Mouse (Mus musculus) embryo, embryonic 11 days (tissue): Measurements from ENCODE around the gene 4930404N11Rik.

Experiments
- DNase-seq: peaks from one replicate; pipeline ENCODE4 v3.0.0-alpha.2; 2015

Gene 4930404N11Rik

DNA sequence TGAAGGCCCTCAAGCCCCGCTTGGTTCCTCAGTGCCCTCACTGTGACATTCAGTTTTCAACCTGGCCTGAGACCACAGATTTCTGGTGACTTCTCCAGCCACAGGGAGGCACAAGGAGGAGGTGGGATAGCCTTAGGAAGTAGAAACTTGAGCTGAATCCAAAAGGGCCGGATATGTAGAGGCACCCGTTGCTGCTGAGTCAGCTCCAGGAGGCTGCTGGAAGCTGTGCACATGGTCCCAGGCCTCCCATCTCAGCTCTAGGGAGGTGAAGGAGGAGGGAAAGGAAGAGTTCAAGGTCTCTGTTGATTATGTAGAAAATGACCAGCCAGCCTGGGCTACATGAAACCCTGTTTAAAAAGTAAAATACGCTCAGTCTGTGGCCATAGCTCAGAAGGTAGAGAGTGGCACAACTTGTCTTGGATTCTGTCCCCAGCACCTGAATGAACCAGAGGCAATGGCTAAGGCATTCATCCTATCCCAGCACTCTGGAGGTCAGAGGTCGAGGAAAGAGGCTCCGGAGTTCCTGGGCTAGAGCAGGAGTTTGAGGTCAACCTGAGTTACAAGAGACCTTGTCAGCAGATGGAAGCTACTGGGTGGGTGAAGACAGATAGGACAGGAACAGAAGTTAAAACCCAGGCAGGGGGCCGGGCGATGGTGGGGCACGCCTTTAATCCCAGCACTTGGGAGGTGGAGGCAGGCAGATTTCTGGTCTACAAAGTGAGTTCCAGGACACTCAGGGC is 10.7 kb downstream of the 4930404N11Rik start:
- no peak for DNase-seq

DNA sequence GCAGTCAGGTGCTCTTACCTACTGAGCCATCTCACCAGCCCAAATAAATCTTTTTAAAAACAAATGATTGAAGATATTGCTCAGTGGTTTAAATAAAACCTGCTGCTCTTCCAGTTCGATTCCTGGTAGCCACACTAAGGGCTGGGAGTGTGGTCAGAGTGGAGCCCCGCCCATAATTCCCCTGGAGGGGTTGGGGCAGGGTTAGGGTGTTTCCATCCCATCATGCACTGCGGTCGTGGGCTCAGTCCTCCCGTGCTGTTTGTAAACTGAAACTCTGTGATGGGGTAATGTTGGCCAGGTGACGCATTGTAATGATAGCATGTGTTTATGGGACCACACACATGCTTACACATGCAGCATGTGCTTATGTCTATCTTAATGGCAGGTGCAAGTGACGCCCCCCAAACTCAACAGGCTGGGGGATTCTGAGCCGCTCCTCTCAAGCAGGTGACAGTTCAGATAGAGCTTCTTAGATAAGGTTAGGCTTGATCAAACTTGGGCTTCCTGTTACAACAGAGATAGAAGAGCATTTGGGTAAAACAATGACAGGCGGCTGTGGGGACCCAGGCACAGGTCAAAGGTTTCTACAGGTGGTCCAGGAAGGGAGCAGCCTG is 13.8 kb downstream of the 4930404N11Rik start:
- no peak for DNase-seq

DNA sequence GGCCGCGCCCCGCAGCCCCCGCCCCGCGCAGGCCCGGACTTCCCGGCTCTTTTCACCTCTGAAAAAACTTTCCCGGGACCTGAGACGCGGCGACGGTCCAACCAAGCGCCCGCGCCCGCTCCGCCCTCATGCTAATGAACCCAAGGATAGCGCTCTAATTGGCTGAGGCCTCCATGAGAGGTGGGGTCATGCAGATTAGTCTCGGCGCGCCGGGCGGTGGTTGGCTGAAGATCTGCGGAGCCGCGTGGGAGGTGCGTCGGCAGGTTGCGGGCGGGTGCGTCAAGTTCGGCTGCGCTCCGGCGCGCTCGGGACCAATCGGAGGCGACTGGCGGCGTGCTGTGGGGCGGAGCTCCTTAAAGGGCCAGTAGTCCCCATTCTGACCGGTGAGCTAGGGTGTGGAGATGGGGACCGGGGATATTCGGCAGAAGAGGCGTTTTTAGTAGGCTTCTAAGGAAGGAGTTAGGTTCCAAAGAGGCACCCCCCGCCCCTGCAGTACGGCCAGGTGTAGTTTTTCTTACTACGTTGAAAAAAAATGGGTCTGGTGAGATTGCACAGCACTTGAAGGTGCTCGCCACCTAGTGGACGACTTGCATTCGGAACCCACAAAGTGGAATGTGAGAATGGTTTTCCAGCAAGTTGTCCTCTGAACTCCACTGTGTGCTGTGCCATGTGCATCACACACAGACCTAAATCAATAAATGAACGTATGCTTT is 15.1 kb downstream of the 4930404N11Rik start, which contains the start of gene Hmg20b:
Hmg20b (minus strand) TSS at position 130 of the 713 bp plus-strand sequence.
- DNase-seq = peak; percentile 100

DNA sequence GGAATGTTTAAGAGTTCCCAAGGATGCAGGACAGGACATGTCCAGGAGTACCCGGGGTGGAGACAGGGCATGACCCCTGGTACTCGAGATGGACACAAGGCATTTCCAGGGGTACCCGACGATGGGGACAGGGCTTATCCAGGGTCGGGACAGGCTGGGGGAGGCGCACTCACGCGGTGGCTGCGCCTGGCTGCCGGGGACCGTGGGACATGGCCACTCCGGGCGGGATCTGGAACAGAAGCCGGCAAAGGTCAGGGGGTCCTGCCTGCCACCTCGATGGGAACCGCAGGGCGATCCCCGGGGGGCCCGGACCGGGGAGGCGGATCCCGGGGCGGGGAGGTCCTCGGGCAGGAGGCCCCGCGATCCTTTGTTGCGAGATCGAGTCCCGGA is 15.7 kb downstream of the 4930404N11Rik start:
- no peak for DNase-seq

DNA sequence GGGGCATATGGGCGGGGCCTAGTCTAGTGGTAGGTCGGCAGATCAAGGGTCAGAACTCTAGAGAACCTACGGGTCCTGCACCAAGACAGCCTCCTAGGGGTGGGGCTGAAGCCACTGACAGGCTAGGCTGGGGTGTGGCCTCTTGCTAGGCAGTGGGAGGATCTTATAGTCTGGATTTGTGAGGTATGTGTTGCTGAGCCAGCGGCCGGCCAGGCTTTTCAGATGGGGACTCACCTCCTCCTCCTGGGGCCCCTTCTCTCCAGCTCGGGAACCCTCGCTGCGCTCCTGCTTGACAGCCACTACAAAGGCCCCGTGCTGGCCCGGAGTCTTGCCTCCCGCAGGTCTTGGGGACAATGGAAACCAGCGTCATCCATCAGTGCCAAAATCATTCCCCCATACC is 16.5 kb downstream of the 4930404N11Rik start:
- DNase-seq = no peak

DNA sequence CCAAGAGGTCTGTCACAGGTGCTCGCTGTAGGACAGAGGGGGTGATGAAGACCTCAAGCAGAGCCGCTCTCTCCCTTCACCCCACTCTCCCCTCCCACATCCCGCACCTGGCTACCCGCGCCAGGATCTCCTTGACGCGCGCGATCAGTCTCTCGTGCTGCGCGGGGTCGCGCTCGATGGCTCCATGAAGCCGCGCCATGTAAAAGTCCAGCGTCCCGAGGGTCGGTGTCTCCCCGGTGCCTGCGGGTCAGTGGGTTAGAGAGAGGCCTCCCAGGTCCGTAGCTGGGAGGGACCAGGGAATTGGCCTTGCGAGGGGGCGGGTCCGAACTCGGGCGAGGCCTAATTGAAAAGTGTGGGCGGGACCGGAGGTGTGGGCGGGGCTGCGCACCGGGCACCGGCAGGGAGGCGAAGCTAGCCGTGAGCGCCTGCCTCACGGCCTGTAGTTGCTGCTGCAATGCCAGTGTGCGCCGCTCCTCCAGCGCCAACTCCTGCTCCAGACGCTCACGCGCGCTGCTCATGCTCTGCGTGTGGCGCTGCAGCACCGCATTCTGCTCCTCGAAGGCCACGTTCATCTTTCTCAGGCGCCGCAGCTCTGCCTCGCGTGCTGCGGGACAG is 19.1 kb downstream of the 4930404N11Rik start:
- peak; percentile 86 for DNase-seq

DNA sequence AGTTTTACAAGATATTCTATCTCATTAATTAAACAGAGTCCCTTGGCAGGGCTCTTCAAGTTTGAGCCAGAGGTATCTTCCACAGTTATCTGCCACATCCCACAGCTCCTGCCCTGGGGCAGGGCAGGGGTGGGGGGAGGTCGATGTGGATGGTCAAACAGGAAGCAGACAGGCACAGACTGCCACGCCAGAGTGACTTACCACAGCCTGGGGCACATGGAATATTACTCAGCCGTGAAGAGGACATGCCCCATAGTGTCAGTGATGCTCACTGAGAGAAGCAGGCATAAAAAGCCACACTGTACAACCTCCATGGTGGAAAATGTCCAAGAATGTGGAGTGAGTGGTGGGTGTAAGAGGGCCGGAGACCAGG is 20.5 kb downstream of the 4930404N11Rik start:
- DNase-seq = no peak

DNA sequence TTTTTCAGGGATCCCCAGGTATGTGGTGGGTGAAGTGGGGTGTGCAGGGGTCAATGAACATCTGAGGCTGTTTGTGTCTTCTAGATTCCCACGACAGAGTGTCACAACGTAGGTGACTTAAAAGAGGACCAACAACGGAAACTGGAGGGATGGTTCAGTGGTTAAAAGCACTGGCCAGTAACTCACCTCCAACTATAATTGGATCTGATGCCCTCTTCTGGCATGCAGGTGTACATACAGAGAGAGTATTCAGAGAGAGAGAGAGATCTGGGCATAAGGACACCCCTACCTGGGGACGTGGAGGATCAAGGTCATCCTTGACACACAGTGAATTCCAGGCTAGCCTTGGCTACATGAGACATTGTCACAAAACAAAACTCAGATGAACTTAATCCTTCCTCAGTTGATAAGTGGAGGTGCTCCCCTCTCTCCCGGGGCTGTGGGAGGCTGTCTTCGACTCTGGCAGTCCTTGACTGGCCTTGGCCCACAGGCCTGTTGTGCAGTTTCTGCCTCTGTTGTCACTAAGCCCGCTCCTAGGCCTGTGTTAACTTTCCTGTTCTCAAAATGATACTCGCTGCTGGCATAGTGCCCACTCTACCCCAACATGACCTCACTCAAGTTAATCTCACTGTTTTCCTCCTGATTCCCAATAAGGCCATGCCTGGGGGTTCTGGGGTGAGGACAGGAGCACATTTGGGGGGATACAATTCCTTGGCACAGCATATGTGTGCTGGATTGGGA is 21.0 kb downstream of the 4930404N11Rik start:
- no peak for DNase-seq

DNA sequence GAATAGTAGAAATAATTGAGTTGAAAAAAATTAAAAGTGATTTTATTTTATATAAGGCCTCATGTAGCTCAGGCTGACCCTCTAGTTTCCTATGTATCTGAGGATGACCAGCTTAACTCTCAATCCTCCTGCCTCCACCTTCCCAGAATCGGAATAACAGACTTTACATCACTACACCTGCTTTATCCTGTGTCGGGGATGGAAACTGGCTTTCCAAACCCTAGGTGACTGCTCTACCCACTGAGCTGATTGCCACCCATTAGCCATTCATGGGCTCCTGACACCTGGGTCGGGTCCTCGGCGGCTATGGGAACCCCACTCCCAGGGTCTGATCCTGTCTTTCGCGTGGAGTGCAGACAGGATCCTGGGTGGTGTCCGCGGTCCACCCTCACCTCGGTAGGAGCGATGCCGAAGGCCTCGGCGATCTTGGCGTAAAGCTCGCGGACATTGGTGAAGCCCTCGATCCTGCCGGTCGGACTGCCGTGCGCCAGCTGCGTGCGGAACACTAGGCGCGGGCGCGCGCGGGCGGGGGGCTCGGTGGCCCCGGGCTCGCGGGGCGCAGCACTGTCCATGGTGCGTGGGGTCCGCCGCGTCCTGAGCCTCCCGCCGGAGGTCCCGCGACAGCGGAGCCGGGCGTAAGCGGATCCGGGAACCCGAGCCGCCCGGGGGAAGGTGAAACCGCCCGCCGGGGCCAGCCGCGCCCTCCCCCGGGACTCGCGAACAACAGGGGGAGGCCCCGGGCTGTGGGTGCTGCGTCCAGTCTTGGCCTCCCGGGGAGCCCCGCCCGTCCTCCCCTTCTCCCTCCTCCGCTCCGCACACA is 22.7 kb downstream of the 4930404N11Rik start, which contains the start of gene Gipc3:
Gipc3 (minus strand) TSS at position 581 of the 820 bp plus-strand sequence.
- DNase-seq = no peak

DNA sequence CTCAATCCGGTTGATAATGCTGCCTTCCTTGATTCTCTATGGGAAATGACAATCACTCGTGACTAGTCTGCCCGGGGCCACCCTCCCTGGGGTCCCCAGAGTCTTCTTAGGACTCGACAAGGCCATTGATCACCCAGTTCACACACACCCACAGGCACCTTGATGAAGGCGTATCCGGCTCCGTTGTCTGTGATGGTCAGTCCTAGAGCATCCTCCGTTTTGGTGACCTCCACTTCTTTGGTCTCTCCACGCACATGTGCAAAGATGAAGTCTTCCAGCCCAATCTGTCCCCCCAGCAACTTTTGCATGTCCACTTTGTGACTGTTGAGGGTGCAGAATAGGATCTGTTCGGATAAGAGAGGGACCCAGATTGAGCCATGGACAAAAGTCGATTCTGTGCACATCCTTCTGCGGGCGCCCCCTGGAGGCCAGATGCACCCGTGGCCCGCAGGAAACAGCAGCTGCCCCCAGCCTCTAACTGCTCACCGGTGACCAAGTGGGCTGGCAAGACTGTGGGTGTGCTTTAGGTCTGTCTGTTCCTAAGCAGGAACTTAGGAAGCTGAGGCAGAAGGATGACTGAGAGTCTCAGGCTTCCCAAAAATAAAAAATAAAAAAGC is 24.2 kb downstream of the 4930404N11Rik start:
- peak; percentile 80 for DNase-seq

DNA sequence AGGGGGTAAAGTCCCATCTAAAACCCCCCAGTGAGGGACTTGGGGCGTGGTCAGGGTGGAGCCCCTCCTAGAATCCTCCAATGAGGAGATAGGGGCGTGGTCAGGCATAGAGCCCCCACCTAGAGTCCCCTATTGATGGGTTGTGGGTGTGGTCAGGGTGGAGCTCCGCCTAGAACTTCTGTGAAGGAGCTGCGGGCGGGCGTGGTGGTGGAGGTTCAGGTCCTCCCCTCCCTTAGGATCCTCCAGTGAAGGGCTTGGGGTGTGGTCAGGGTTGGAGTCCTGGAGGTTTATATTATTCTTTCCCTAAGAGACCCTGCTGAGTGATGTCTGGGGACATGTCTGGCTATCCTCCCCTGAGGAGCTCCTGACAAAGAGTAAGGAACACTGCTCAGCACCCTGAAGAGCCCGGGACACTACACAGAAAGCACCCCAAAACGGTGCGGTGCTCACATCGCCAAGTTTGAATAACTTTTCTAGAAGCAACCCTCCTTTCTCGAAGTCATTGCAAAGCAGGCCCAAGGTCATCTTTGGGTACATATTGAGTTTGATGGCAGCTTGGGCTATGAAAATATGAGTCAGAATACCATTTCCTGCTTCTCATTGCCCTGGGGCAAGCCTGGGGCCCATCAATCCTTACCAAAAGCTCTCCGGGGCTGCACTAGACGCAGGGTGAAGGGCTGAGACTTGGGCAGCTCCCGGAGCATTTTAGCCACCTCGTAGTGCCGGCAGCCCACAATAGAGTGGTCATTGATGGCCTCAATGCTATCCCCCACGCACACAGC is 24.9 kb downstream of the 4930404N11Rik start:
- DNase-seq = no peak

DNA sequence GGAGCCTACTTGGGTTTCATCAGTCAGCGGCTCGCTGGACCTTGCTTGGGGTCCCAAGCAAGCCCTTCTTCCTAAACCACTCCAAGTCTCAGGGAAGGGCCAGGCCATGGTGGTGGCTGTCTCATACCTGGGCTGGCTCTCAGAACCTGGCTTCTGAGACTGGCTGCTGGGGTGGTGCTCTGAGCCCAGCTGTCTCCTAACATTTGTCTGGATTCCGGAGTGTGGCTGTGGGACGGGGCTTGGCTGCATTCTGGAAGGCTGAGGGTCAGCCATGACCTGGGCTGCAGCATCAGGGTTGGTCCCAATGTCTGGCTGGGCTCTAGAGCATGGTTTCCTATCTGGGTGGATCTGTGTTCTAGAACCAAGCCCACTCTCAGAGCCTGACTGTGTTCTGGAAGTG is 29.1 kb downstream of the 4930404N11Rik start:
- DNase-seq = no peak

DNA sequence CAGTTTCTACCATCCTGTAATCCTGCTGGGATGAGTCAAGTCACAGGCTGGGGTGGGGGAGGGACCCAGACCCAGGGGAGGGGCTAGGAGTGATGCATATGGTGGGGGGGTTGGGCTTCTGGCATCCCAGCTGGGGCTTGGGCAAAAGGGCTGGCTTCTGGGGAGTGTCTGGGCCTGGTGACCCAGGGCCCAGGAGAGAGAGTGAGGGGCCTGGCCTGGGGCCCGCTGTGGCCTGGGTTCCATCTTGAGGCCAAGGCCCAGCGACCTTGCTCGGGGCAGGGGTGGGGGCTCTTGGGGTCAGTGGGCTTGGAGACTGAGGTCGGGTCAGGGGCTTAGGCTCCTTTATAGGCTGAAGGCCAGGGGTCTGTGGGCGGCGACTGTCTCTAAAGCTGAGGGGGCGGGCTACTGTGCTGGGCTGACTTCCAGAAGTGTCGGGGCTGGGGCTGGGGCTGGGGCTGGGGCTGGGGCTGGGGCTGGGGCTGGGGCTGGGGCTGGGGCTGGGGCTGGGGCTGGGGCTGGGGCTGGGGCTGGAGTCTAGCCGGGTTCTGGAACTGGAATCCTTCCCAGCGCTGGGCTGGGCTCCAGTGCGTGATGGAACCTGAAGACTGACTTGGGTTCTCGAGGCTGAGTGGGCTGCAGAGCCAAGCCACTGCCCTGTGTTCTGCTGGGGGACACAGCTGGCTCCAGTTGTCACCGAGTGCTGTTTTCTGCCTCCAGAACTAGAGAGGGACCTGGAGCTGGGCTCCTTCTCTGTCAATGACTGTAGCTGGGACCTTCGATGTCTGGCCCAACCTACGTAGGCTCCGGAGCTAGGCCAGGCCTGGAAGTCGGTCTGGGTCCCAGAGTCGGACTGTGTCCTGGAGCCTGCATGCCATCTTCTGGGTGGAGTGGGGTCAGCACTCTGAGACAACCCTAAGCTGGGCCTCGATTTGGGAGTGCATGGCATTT is 29.9 kb downstream of the 4930404N11Rik start:
- peak; percentile 75 for DNase-seq

DNA sequence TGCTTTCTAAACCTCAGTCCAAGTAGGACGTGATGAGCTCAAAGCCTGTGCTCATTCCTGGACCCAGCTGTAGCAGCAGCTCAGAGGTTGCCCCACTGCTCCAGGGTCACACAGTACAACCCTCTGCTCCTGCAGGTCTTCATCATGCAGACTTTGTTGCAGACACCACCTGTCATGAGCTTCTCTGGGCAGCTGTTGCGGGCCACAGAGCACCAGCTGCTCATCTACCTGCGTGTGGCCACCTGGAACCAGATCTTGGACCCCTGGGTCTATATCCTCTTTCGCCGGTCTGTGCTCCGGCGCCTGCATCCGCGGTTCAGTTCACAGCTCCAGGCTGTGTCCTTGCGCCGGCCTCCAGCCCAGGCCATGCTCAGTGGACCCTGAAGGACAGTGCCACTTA is 31.3 kb downstream of the 4930404N11Rik start:
- no peak for DNase-seq

DNA sequence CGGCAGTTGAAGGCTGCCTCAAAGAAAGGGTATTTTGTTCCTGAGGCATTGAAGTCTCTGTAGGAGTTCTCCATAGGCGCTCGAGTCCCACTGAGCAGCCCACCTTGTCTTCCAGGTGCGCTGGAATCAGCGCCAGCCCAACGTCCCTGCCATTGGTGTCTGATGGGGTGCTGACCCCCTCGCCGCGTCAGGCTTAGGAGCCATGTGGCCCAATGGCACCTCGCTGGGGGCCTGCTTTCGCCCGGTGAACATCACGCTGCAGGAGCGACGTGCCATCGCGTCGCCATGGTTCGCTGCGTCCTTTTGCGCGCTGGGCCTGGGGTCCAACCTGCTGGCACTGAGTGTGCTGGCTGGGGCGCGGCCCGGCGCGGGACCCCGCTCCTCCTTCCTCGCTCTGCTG is 33.3 kb downstream of the 4930404N11Rik start:
- DNase-seq = no peak

DNA sequence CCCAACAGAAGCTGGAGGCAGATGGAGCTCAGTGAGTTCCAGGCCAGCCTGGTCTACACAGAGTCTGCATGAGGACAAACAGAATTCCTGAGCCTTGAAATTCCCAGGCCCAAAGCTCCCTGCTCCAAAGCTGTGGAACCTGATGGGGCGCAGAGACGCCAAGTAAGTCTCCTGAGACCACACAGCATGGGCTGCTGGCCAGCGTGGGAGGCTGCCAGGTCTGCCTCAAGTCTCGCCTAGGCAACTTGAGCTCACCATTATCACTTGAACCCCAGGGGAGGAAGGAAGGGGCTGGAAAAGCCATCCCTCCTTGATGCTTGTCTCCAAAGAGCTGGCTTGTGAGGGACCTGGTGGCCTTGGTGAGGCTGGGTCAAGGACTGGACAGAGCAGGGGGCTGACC is 35.6 kb downstream of the 4930404N11Rik start:
- DNase-seq = no peak

DNA sequence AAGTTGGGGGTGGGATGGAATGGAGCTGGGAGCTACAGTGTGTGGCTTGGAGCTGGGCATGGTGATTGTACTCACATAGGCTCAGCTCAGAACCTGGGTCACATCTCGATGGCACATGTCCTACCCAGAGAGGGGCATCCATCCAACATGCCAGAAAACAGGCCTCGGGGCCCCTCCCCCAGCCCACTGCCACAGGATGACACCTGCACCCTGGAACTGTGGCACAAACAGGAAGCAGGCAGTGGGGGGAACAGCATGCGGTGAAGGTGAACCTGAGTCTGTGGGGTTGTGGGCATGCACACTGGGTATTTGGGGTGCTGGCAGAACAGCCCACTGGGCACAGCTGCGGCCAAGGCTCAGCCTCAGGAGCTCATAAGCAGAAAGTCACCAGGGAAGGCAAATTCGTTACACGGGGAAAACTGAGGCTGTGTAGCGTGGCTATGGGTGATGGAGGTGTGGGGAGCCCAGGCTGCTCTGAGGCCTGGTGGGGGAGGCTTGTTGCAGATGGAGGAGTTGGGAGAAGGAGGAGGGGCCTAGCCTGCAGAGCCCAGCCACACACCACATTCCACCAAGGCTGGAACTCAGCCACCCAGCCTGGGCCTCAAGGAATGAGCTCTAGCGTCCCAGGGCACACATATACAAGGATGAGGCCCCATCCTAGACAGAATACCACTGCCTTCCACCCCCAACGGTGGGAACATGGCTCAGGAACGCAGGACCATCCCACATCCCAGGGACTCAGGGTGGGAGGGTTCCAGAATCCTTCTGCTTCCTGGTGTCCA is 36.2 kb downstream of the 4930404N11Rik start:
- no peak for DNase-seq

DNA sequence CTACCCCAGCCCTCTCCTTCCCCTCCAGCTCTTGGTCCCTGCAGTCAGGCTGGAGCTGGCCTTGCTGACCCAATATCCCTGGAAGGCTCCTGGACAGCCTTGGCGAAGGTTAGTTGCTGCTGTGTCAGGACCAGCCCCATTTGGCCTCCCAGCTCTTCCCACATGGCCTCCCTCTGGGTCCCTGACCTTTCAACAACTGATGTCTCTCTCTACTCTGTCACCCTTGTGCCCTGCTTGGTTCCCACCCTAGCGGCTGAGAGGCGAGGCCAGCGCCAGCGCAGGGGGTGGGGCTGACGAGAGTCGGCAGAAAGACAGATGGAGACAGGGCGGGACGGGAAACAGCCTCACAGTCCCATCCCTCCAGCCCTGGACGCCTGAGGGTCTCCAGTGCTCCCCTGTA is 37.2 kb downstream of the 4930404N11Rik start, which contains the start of gene Tbxa2r:
Tbxa2r (plus strand) TSS at position 346 of the 400 bp plus-strand sequence.
- peak; percentile 45 for DNase-seq
